Mouse (Mus musculus) T-cell, adult 2 months (primary cell): ENCODE measurements around the gene Olfr20.
"Not testable (repeated sequence)": the region's sequence is repeated elsewhere in the genome, so short reads cannot be mapped to it uniquely, and the experiment has no call there.

Experiments
- DNase-seq: peaks from one replicate; pipeline ENCODE4 v3.0.0; 2022; ENCODE audit warnings: low spot score

Gene Olfr20

DNA sequence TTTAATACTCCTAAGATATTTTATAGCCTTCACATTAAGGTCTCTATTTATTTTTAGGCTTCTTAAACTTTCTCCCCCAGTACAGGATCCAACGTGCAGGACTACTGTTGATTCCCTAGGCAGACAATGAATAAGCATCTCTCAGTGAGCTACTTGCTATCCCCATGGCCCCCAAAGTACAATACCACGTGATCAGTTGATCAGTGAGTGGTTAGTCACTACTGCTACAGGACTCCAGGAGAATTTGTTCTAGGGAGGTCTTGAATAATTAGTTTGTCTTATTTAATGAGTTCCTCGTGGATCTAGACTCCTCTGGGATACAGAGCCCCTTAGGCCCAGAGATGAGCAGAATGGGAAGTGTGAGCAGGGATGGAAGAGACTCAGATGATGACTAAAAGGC, at the start of gene Olfr20:
Gene Olfr20, plus strand, starts transcription at position 301 of the 400 bp plus-strand sequence.
- DNase-seq, result no peak

DNA sequence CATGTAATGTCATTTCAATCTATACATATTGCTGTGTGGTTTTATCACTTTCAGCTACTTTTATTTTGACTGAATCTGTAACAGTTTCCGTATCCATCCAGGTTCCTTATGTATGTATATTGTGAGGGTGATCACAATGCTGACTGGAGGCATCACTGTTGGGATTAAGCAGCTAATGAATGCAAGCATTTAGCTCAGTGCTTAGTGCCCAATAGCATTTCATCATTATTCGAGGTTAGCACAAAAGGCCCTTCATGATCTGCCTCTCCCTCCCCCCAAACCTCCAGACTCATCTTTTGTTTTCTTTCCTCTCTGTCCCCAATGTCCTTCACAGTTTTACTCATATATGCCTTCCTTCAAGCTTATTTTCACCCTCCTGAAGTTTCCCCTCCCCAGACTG, 47.5 kb upstream of the Olfr20 start:
- no peak for DNase-seq

DNA sequence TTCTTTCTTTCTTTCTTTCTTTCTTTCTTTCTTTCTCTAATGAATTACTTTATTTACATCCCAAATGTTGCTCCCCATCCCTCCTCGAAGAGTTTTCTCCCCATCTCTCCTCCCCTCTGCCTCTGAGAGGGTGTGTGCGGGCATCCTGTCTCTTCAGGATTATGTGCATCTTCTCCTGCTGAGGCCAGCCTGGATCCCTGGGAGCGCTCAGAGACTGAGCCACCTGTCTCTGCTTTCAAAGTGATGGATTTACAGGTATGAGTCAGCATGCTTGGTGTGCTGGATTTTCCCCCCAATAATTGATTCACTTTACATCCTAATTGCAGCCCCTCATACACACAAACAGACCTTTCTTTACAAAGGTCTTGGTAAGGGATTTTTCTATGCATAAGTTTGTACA, 34.6 kb upstream of the Olfr20 start:
- no peak for DNase-seq

DNA sequence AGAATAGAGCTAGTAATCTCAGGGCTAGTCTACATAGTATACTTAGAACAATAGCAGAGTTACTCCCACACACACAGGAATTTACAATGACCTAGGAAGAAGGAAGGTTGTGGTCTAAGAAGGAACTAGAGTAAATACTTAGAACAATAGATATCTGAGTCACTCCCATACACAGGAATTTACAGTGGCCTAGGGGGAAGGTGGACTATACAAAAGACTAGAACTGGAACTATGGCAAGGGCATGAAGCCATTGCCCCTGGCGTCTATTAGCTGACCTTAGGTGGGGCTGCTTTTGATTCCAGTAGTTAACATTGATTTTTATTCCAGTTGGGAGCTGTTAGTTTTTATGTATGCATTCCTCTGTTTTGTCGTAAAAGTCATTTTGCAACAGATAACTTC, 32.0 kb upstream of the Olfr20 start:
- DNase-seq, result not testable (repeated sequence)

DNA sequence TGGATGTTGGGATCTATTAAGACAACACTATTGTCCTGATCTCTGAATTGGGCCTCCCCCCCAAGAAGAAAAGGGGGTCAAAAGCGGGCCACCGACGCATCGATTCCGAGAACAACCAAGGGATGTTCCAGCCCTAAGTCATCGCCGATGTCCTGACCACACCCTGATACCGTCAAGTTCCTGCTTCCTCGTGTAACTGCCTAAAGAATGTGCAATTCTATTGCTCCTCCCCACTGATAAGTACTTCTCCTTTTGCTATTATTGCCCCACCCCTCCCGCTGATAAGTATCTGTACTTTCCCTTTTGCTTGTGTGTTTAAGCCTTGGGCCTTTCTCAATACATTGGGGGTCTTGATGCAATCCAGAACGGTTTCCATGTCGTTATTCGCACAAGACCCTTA, 29.5 kb upstream of the Olfr20 start:
- DNase-seq, result not testable (repeated sequence)

DNA sequence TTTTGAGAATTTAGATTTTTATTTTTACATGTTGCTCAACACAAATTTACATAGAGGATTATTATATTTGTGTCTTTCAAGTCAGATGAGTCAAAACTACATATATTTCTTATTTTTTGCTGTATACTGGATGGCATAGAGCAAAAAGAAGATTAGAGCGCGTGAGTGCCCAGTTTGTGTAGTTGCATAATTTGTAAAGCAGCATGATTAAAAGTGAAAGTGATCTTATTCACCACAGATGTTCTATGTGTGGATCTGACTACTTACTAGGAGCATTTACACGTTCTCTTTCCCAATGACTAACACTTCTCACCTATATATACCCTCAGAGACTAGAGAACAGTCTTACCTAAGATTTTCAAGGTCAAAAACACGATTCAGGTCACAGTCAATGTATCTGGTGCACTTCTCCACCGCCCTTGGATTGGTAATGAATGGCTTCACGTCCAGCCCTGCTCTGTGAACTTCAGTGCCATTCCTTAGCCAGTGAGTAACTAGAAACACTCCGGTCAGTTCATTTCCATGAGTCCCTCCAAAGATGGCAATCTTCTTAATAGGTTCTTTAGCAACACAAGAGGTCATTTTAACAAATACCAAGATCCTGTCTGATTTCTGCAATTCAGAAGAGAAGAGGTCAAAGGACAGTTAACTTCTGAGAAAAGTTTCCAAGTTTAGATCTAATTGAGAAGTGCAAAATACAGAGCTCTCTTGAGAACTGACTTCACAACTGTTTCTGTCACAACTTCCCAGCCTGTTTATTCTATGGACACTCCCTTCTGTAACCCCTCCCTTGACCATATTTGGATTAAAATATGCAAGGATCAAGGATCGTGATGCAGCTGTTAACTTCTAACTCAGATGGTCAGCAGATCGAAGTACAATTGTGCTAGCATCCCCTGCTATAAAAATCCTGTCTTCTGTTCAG, 26.4 kb upstream of the Olfr20 start:
- DNase-seq, result no peak

DNA sequence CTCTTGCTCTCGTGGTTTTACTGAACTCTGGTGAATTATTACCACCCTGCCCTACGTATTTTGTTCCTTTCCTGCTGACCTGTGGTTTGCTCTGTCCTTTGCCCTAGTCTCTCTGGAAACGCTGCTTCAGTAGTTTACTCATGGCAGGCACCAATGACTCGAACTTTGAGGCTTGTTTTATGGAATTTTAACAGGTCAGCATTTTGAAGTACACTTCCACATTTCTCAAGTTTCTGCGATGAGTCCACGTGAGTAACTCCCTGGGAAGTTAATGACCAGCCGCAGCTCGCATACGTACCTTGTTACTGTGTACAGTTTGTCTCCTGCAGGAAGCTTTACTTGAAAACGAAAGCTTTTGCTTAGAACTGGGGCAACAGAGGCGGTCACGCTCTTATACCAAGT, 24.1 kb upstream of the Olfr20 start:
- no peak for DNase-seq

DNA sequence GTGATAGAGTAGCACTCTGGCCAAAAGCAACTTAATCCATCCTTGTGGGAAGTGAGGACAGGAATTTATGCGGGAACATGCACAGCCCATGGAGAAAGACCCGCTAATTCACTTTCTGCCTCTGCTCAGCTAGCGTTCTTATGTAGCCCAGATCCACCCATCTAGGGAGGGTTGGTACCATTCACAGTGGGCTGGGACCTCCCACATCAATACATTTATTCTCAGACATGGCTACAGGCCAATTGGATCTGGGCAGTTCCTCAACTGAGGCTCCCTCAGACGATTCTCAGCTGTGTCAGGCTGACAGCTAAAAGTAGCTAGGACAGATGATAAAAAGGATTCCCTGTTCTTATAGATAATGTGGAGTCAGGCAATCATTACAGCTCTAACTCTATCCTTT, 23.2 kb upstream of the Olfr20 start:
- DNase-seq, result no peak

DNA sequence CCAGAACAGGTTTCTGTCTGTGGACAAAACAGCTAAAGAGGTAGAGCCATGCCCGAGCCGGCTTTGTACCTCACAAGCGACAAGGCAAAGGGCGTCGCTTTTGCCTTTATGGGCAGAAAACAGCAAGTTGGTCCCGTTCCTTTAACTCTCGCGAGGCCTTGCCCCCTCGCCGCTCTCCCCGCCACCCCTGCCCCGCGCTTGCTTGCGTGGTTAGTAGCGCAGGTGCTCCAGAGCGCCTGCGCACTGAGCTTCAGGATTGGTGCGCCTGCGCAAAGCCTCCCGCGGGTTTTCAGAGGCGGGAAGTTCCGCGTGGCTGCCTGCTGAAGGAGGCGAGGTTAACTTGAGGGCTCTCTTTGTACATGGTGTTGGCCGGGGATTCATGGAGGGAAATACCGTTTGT, 21.1 kb upstream of the Olfr20 start, which contains the start of the genes Aspa, Gm49340 and Spata22:
Gene Aspa, minus strand, starts transcription at position 155 of the 400 bp plus-strand sequence.
Gene Gm49340, plus strand, starts transcription at position 300 of the 400 bp plus-strand sequence.
Gene Spata22, plus strand, starts transcription at position 300 of the 400 bp plus-strand sequence.
- DNase-seq, result no peak

DNA sequence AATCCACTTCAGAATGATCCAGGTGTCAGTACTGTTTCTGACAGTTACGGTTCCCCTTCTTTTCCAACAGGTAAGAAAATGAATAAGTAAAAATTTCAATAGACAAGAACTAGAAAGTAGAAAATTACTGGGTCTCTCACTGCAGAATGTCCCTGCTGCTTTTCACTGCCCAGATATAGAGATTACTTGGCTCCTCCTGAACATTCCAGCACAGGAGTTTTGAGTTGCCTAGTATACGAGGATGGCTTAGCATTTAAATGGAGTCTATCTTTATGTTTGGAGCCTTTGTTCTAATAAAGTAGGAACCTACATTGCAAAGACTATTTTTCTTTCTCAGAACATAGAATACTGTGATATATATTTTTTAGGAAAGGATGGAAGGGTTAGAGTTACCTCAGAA, 17.2 kb upstream of the Olfr20 start:
- no peak for DNase-seq

DNA sequence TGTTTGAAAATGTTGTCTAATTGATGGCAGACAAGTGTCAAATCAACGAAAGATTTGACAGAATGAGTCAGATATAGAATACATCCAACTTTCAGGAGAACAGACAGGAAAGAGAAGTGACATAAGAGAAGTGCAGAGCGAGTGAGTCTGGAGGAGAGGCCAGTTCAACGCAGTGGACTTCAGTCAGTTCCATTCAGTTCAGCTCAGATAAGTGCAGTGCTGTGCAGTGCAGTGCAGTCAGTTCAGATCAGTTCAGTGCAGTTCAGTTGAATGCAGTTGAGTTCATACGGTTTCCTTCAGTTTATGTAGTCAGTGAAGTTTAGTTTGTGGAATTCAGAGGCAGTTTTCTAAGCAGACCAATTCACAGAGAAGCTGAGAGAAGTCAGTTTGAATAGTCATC, 13.7 kb upstream of the Olfr20 start:
- DNase-seq, result no peak

DNA sequence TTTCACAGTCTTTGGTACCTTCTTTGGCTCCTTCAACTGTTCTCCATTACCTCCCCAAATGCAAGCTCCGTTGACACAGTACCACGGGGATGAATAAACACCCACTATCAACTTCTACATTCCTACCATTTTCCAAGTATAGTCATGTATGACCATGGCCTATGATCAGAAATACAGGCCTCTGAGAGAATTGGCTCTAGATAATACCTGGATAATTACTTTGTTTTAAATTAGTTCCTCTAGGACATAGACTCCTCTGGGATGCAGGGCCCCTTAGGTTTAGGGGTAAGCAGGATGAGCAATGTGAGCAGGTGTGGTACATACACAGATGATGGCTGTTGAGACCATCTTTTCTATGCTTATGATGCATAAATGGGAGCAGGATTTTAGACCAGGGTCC, 20.4 kb downstream of the Olfr20 start, which contains the start of gene Olfr376:
Gene Olfr376, plus strand, starts transcription at position 301 of the 400 bp plus-strand sequence.
- DNase-seq, result no peak

DNA sequence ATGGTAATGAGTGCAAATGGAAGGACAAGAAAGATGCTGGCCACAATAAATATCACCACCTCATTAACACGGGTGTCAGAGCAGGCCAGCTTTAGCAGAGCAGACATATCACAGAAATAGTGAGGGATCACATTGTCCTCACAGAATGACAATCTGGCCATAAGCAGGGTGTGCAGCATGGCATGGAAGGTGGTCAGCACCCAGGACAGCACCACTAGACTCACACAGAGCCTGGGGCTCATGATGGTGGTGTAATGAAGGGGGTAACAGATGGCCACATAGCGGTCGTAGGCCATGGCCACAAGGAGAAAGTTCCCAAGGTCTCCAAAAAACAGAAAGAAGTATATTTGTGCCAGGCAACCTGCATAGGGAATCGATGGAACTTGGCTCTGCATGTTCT, 44.8 kb downstream of the Olfr20 start:
- DNase-seq, result no peak

DNA sequence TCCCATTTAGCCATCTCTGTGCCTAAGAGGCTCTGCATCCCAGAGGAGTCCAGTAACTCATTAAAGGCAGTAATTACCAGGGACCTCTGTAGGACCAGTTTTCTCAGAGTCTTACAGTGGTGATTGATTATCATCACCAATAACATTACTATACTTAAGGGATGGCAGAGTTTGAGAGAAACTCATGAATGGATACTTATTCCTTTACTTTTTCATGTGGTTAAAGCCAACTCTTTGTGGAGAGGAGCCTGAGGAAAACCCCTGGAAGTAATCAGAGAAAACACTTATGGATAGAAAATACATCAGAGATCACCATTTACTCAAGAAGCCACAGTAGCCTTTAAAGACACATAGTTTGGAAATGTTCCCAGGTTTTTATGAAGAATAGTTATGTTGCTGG, 48.9 kb downstream of the Olfr20 start, which contains the start of gene Olfr1:
Gene Olfr1, minus strand, starts transcription at position 101 of the 400 bp plus-strand sequence.
- DNase-seq, result no peak
